Mouse (Mus musculus) embryonic facial prominence, embryonic 12.5 days (tissue): ENCODE data around the gene Ubac2. TPM values are rescaled to one million over a fixed set of nuclear protein-coding genes. Genes with fewer than 3 reads are reported as not detected.
A peak's percentile ranks its signal among the peaks of the same experiment; 100 is the strongest.

ENCODE experiments used
- ATAC-seq: fragments of 200-750 bp; cut with Nextera tagmentation; 2 replicates; pipeline ENCODE4 v1.8.0; 2017; ENCODE audit not compliant: insufficient number of reproducible peaks, insufficient read depth, low FRiP score, low TSS enrichment
- H3K27ac ChIP-seq: fragments of 300-500 bp; sonication (generic); 2 replicates; pipeline ENCODE4 v1.5.1; 2016; ENCODE audit warnings: mild to moderate bottlenecking
- H3K27me3 ChIP-seq: fragments of 300-500 bp; sonication (generic); 2 replicates; pipeline ENCODE4 v1.6.1; 2016; ENCODE audit warnings: mild to moderate bottlenecking, moderate library complexity
- H3K36me3 ChIP-seq: fragments of 300-500 bp; sonication (generic); 2 replicates; pipeline ENCODE4 v1.6.1; 2016; ENCODE audit warnings: mild to moderate bottlenecking
- H3K4me1 ChIP-seq: fragments of 300-500 bp; sonication (generic); 2 replicates; pipeline ENCODE4 v1.6.1; 2016
- H3K4me2 ChIP-seq: fragments of 300-500 bp; sonication (generic); replicated peaks from 2 replicates; pipeline ENCODE4 v1.6.1; 2016; ENCODE audit warnings: mild to moderate bottlenecking, moderate library complexity
- H3K4me3 ChIP-seq: fragments of 300-500 bp; sonication (generic); 2 replicates; pipeline ENCODE4 v1.5.1; 2016; ENCODE audit warnings: mild to moderate bottlenecking
- H3K9ac ChIP-seq: fragments of 300-500 bp; sonication (generic); 2 replicates; pipeline ENCODE4 v1.6.1; 2016; ENCODE audit warnings: mild to moderate bottlenecking, moderate library complexity
- H3K9me3 ChIP-seq: fragments of 300-500 bp; sonication (generic); 2 replicates; pipeline ENCODE4 v1.6.1; 2016; ENCODE audit warnings: mild to moderate bottlenecking, moderate library complexity
- WGBS: fragments of 180-500 bp; shearing (Covaris S2); methylation state at CpG from one replicate; pipeline ENCODE4 v1.1.7; 2016; 5-methylcytosine and 5-hydroxymethylcytosine counted together
- polyA plus RNA-seq: library from polyadenylated mRNA; unstranded; fragments of >200 nt; fragmentation: Nextera tagmentation; extraction: Ambion mirVana; gene quantifications from 2 replicates; pipeline ENCODE4 v1.2.1, GENCODE M21; 2016

Gene Ubac2
- polyA plus RNA-seq, 1 experiment from 2014 or later = 64.0 TPM

- Histone ChIP-seq H3K9ac (no peak overlapping the region), H3K4me1 (no peaks in the 10 kb centered on the region), H3K9me3 (no peaks in the 10 kb centered on the region), H3K36me3 (peaks cover 35% of the 10 kb centered on the region), H3K27ac (no peak overlapping the region), H3K4me2 (no peak overlapping the region), H3K27me3 (no peaks in the 10 kb centered on the region), H3K4me3 (no peak overlapping the region)
- no peak for ATAC-seq
- 89% methylated on average over 5 of the region's 5 CpGs for WGBS
Observed at GRCm38 (mm10) chr14:121915143-121915542, 36.7 kb downstream of the Ubac2 start.

GRCm38 (mm10) chr14:121915621-121916020, 37.2 kb downstream of the Ubac2 start, which contains the start of gene Gpr18:
TSS of gene Gpr18 (minus strand) at chr14:121915781.
- no peak within 1 kb of the TSS for H3K4me3 ChIP-seq
- no peaks in the 10 kb centered on the region for H3K9me3 ChIP-seq
- H3K4me2 ChIP-seq = no peak within 1 kb of the TSS
- no peak for ATAC-seq
- no peak within 1 kb of the TSS for H3K27ac ChIP-seq
- WGBS = 74% methylated on average over 8 of the region's 8 CpGs
- H3K4me1 ChIP-seq = peaks cover 4% of the 10 kb centered on the region; the same call in 1 of the 2 replicates
- H3K36me3 ChIP-seq = peaks cover 35% of the 10 kb centered on the region
- H3K9ac ChIP-seq = no peak within 1 kb of the TSS
- H3K27me3 ChIP-seq = no peaks in the 10 kb centered on the region

- 89% methylated on average over 6 of the region's 6 CpGs for WGBS
- no peaks in the 10 kb centered on the region for H3K9me3 ChIP-seq
- H3K9ac ChIP-seq = no peak overlapping the region
- no peak for ATAC-seq
- no peak overlapping the region for H3K4me2 ChIP-seq
- H3K4me3 ChIP-seq = no peak overlapping the region
- peaks cover 7% of the 10 kb centered on the region; the same call in 1 of the 2 replicates for H3K4me1 ChIP-seq
- H3K27ac ChIP-seq = no peak overlapping the region
- H3K27me3 ChIP-seq = no peaks in the 10 kb centered on the region
- peaks cover 31% of the 10 kb centered on the region for H3K36me3 ChIP-seq
Observed at GRCm38 (mm10) chr14:121916311-121917094, 38.1 kb downstream of the Ubac2 start.

GRCm38 (mm10) chr14:121918266-121918665, 39.8 kb downstream of the Ubac2 start:
- H3K9me3 ChIP-seq = no peaks in the 10 kb centered on the region
- no peak for ATAC-seq
- WGBS = 72% methylated on average over 3 of the region's 3 CpGs

GRCm38 (mm10) chr14:121919752-121920151, 41.3 kb downstream of the Ubac2 start:
- no peak for ATAC-seq
- Histone ChIP-seq H3K27ac (no peak overlapping the region), H3K36me3 (peaks cover 21% of the 10 kb centered on the region), H3K4me3 (no peak overlapping the region), H3K9ac (no peak overlapping the region), H3K27me3 (no peaks in the 10 kb centered on the region), H3K4me2 (no peak overlapping the region), H3K4me1 (peaks cover 7% of the 10 kb centered on the region; the same call in 1 of the 2 replicates), H3K9me3 (no peaks in the 10 kb centered on the region)
- 24% methylated on average over 3 of the region's 3 CpGs for WGBS

More at GRCm38 (mm10) chr14:121918266-121918665, 39.8 kb downstream of the Ubac2 start:
- peaks cover 21% of the 10 kb centered on the region for H3K36me3 ChIP-seq
- peaks cover 7% of the 10 kb centered on the region; the same call in 1 of the 2 replicates for H3K4me1 ChIP-seq
- no peak overlapping the region for H3K9ac ChIP-seq
- H3K27ac ChIP-seq = no peak overlapping the region
- H3K4me3 ChIP-seq = no peak overlapping the region
- H3K4me2 ChIP-seq = no peak overlapping the region
- H3K27me3 ChIP-seq = no peaks in the 10 kb centered on the region

GRCm38 (mm10) chr14:121920511-121921124, 42.2 kb downstream of the Ubac2 start:
- Histone ChIP-seq H3K27ac (peak overlapping the region; percentile 11; the same call in 1 of the 2 replicates), H3K9me3 (no peaks in the 10 kb centered on the region)

GRCm38 (mm10) chr14:121922016-121922415, 43.6 kb downstream of the Ubac2 start:
- Histone ChIP-seq H3K4me1 (peaks cover 7% of the 10 kb centered on the region; the same call in 1 of the 2 replicates), H3K9me3 (no peaks in the 10 kb centered on the region), H3K27me3 (no peaks in the 10 kb centered on the region), H3K36me3 (peaks cover 11% of the 10 kb centered on the region), H3K9ac (no peak overlapping the region), H3K4me2 (no peak overlapping the region), H3K4me3 (no peak overlapping the region), H3K27ac (no peak overlapping the region)
- ATAC-seq = no peak
- 84% methylated on average over 4 of the region's 4 CpGs for WGBS

More at GRCm38 (mm10) chr14:121920511-121921124, 42.2 kb downstream of the Ubac2 start:
- no peak overlapping the region for H3K9ac ChIP-seq
- H3K27me3 ChIP-seq = no peaks in the 10 kb centered on the region
- ATAC-seq = peak; percentile 35; the same call in 1 of the 2 replicates
- no peak overlapping the region for H3K4me2 ChIP-seq
- peaks cover 21% of the 10 kb centered on the region for H3K36me3 ChIP-seq
- H3K4me1 ChIP-seq = peaks cover 7% of the 10 kb centered on the region; the same call in 1 of the 2 replicates
- no peak overlapping the region for H3K4me3 ChIP-seq
- 83% methylated on average over 12 of the region's 12 CpGs for WGBS

GRCm38 (mm10) chr14:121922731-121923130, 44.3 kb downstream of the Ubac2 start:
- H3K4me3 ChIP-seq = no peak overlapping the region
- H3K27ac ChIP-seq = no peak overlapping the region
- peaks cover 7% of the 10 kb centered on the region; the same call in 1 of the 2 replicates for H3K4me1 ChIP-seq
- H3K4me2 ChIP-seq = no peak overlapping the region
- no peak overlapping the region for H3K9ac ChIP-seq
- 88% methylated on average over 4 of the region's 4 CpGs for WGBS
- peaks cover 5% of the 10 kb centered on the region for H3K36me3 ChIP-seq
- no peaks in the 10 kb centered on the region for H3K27me3 ChIP-seq
- ATAC-seq = no peak
- H3K9me3 ChIP-seq = no peaks in the 10 kb centered on the region

- Histone ChIP-seq H3K27me3 (no peaks in the 10 kb centered on the region), H3K4me1 (peaks cover 7% of the 10 kb centered on the region; the same call in 1 of the 2 replicates), H3K9me3 (no peaks in the 10 kb centered on the region), H3K4me3 (no peak overlapping the region), H3K36me3 (no peaks in the 10 kb centered on the region; the same call in 1 of the 2 replicates), H3K9ac (no peak overlapping the region), H3K27ac (no peak overlapping the region), H3K4me2 (no peak overlapping the region)
- ATAC-seq = no peak
- 83% methylated on average over 6 of the region's 6 CpGs for WGBS
Observed at GRCm38 (mm10) chr14:121924876-121925275, 46.5 kb downstream of the Ubac2 start.

GRCm38 (mm10) chr14:121926901-121927300, 48.5 kb downstream of the Ubac2 start:
- no peak overlapping the region for H3K4me2 ChIP-seq
- H3K9me3 ChIP-seq = no peaks in the 10 kb centered on the region
- no peak for ATAC-seq
- no peak overlapping the region for H3K4me3 ChIP-seq
- no peaks in the 10 kb centered on the region for H3K36me3 ChIP-seq
- 86% methylated on average over 6 of the region's 6 CpGs for WGBS
- no peak overlapping the region for H3K9ac ChIP-seq
- H3K27ac ChIP-seq = no peak overlapping the region
- no peaks in the 10 kb centered on the region for H3K4me1 ChIP-seq
- H3K27me3 ChIP-seq = no peaks in the 10 kb centered on the region

GRCm38 (mm10) chr14:121927451-121927850, 49.0 kb downstream of the Ubac2 start:
- Histone ChIP-seq H3K36me3 (peaks cover 3% of the 10 kb centered on the region; the same call in 1 of the 2 replicates), H3K4me3 (no peak overlapping the region), H3K27me3 (no peaks in the 10 kb centered on the region), H3K9me3 (no peaks in the 10 kb centered on the region), H3K9ac (no peak overlapping the region), H3K4me2 (no peak overlapping the region), H3K4me1 (no peaks in the 10 kb centered on the region), H3K27ac (no peak overlapping the region)
- no peak for ATAC-seq
- 90% methylated on average over 8 of the region's 8 CpGs for WGBS
